Mouse (Mus musculus) CH12.LX (cell line): ENCODE results near the gene Il1rl1. TPM values are rescaled to one million over a fixed set of nuclear protein-coding genes. Genes with fewer than 3 reads are reported as not detected.

Experiments
- DNase-seq: peaks from one replicate; pipeline ENCODE4 v3.0.0-alpha.2; 2013; ENCODE audit errors: extremely low read depth
- H3K27ac ChIP-seq: 2 replicates; pipeline ENCODE4 v1.5.1; 2012; ENCODE audit warnings: low read depth, mild to moderate bottlenecking, control low read depth, moderate library complexity; ENCODE audit not compliant: insufficient read depth
- H3K27me3 ChIP-seq: replicated peaks from 2 replicates; pipeline ENCODE3; 2012; ENCODE audit warnings: inconsistent platforms
- H3K36me3 ChIP-seq, 2 experiments: replicated peaks in 1 of 2; 2 replicates each; pipeline versions ENCODE3 to v1.6.1; 2012; ENCODE audit warnings: inconsistent platforms in 1 of 2, low read length in 1 of 2, mild to moderate bottlenecking in 1 of 2, mixed read lengths in 1 of 2, moderate library complexity in 1 of 2; ENCODE audit not compliant: control insufficient read depth in 1 of 2, insufficient read depth in 1 of 2
- H3K4me1 ChIP-seq, 2 experiments: 2 replicates each; pipeline ENCODE4 v1.6.1; 2012; ENCODE audit warnings: inconsistent platforms in 1 of 2, moderate library complexity in 1 of 2; ENCODE audit not compliant: insufficient read depth in 2 of 2, control insufficient read depth in 1 of 2
- H3K4me2 ChIP-seq: 2 replicates; pipeline ENCODE4 v1.6.1; 2012; ENCODE audit warnings: low read depth, mild to moderate bottlenecking, control low read depth; ENCODE audit not compliant: poor library complexity, insufficient read depth, severe bottlenecking
- H3K4me3 ChIP-seq, 3 experiments: fragments of 150-350 bp in 1 of 3; sonication (generic) in 1 of 3; replicated peaks in 1 of 3; 2 replicates each; pipeline versions ENCODE3 to v1.5.1; 2011 to 2012; ENCODE audit warnings: low read depth in 2 of 3, low read length in 2 of 3, mild to moderate bottlenecking in 2 of 3, moderate library complexity in 2 of 3, control low read depth in 1 of 3, improper control_type of control experiment in 1 of 3, inconsistent platforms in 1 of 3, mixed read lengths in 1 of 3; ENCODE audit not compliant: poor library complexity in 1 of 3
- H3K79me2 ChIP-seq: replicated peaks from 2 replicates; pipeline ENCODE4 v1.6.1; 2012; ENCODE audit warnings: mild to moderate bottlenecking, moderate library complexity; ENCODE audit not compliant: control insufficient read depth, poor library complexity, insufficient read depth, severe bottlenecking; ENCODE audit errors: extremely low read depth
- H3K9ac ChIP-seq: 2 replicates; pipeline ENCODE4 v1.6.1; 2012; ENCODE audit warnings: low read depth, mild to moderate bottlenecking, control low read depth, moderate library complexity; ENCODE audit not compliant: insufficient read depth
- H3K9me3 ChIP-seq: replicated peaks from 2 replicates; pipeline ENCODE3; 2012; ENCODE audit warnings: low read length, inconsistent platforms, mixed read lengths
- CHD1 ChIP-seq: IDR thresholded peaks from 2 replicates; pipeline ENCODE4 v1.6.1; 2012; ENCODE audit warnings: low read depth, low read length, improper control_type of control experiment, inconsistent platforms
- CHD2 ChIP-seq: IDR thresholded peaks from 2 replicates; pipeline ENCODE4 v1.6.1; 2011; ENCODE audit warnings: low read length, improper control_type of control experiment
- CTCF ChIP-seq, 2 experiments: IDR thresholded peaks in 1 of 2; conservative IDR thresholded peaks in 1 of 2; 2 replicates each; pipeline ENCODE4 v1.5.1; 2011 to 2012; ENCODE audit warnings: low read depth in 2 of 2, low read length in 2 of 2, improper control_type of control experiment in 1 of 2, inconsistent platforms in 1 of 2, mild to moderate bottlenecking in 1 of 2, moderate library complexity in 1 of 2
- E2F4 ChIP-seq: IDR thresholded peaks from 2 replicates; pipeline ENCODE4 v1.6.1; 2011; ENCODE audit warnings: low read depth, low read length, improper control_type of control experiment; ENCODE audit not compliant: insufficient replicate concordance
- ELF1 ChIP-seq: IDR thresholded peaks from 2 replicates; pipeline ENCODE4 v1.6.1; 2014; ENCODE audit warnings: low read depth, mild to moderate bottlenecking, inconsistent platforms, low read length, improper control_type of control experiment
- EP300 ChIP-seq: IDR thresholded peaks from 2 replicates; pipeline ENCODE4 v1.6.1; 2011; ENCODE audit warnings: low read length, improper control_type of control experiment
- ETS1 ChIP-seq: conservative IDR thresholded peaks from 2 replicates; pipeline ENCODE4 v1.6.1; 2012; ENCODE audit warnings: low read depth, mild to moderate bottlenecking, inconsistent platforms, low read length, improper control_type of control experiment, moderate library complexity
- GABPA ChIP-seq: IDR thresholded peaks from 2 replicates; pipeline ENCODE4 v1.6.1; 2012; ENCODE audit warnings: low read depth, low read length, improper control_type of control experiment, inconsistent platforms; ENCODE audit not compliant: insufficient replicate concordance
- HCFC1 ChIP-seq: IDR thresholded peaks from 2 replicates; pipeline ENCODE4 v1.6.1; 2012; ENCODE audit warnings: low read depth, mild to moderate bottlenecking, inconsistent platforms, low read length, improper control_type of control experiment
- KAT2A ChIP-seq: IDR thresholded peaks from 2 replicates; pipeline ENCODE4 v1.6.1; 2012; ENCODE audit warnings: low read length, improper control_type of control experiment, inconsistent platforms; ENCODE audit not compliant: insufficient replicate concordance
- MAX ChIP-seq: IDR thresholded peaks from 2 replicates; pipeline ENCODE4 v1.6.1; 2011; ENCODE audit warnings: low read length, improper control_type of control experiment
- MAZ ChIP-seq: IDR thresholded peaks from 2 replicates; pipeline ENCODE4 v1.6.1; 2012; ENCODE audit warnings: low read depth, mild to moderate bottlenecking, inconsistent platforms, low read length, improper control_type of control experiment, moderate library complexity
- MXI1 ChIP-seq: IDR thresholded peaks from 2 replicates; pipeline ENCODE4 v1.6.1; 2011; ENCODE audit warnings: mild to moderate bottlenecking, low read depth, low read length, improper control_type of control experiment
- SIN3A ChIP-seq: IDR thresholded peaks from 2 replicates; pipeline ENCODE4 v1.6.1; 2012; ENCODE audit warnings: low read length, improper control_type of control experiment, inconsistent platforms
- SMC3 ChIP-seq: IDR thresholded peaks from 2 replicates; pipeline ENCODE4 v1.6.1; 2011; ENCODE audit warnings: low read depth, low read length, improper control_type of control experiment
- TBP ChIP-seq: conservative IDR thresholded peaks from 2 replicates; pipeline ENCODE4 v1.6.1; 2011; ENCODE audit warnings: low read depth, low read length, improper control_type of control experiment
- USF2 ChIP-seq: conservative IDR thresholded peaks from 2 replicates; pipeline ENCODE4 v1.6.1; 2011; ENCODE audit warnings: low read depth, low read length, improper control_type of control experiment
- ZKSCAN1 ChIP-seq: IDR thresholded peaks from 2 replicates; pipeline ENCODE4 v1.6.1; 2012; ENCODE audit warnings: low read depth, inconsistent platforms, low read length, improper control_type of control experiment, borderline replicate concordance
- ZMIZ1 ChIP-seq: IDR thresholded peaks from 2 replicates; pipeline ENCODE4 v1.6.1; 2012; ENCODE audit warnings: low read depth, mild to moderate bottlenecking, inconsistent platforms, low read length, improper control_type of control experiment
- ZNF384 ChIP-seq: IDR thresholded peaks from 2 replicates; pipeline ENCODE4 v1.6.1; 2012; ENCODE audit warnings: low read depth, low read length, improper control_type of control experiment, inconsistent platforms
- dilution Hi-C: fragments of 300-500 bp; cut with MboI; formaldehyde crosslinking; loops from 2 replicates; pipeline ENCODE4 v1.14.3; 2020; ENCODE audit warnings: low sequenced_read_pairs; ENCODE audit not compliant: extremely low pct_unique_long_range_greater_than_20kb, extremely low pct_ligation_motif_present
- in situ Hi-C: fragments of 300-500 bp; cut with MboI; formaldehyde crosslinking; loops from 3 replicates; pipeline ENCODE4 v1.14.3; 2019; ENCODE audit warnings: low sequenced_read_pairs, low pct_ligation_motif_present, low pct_unique_long_range_greater_than_20kb, mixed read lengths
- polyA plus RNA-seq: library from polyadenylated mRNA; unstranded; fragments of >175 nt; gene quantifications from 2 replicates; pipeline ENCODE4 v1.2.1, GENCODE M21; 2012; ENCODE audit warnings: low read depth; ENCODE audit not compliant: insufficient read length
- total RNA-seq, 2 experiments: library from RNA; depleted of rRNA; stranded (reverse); fragments of 300-350 nt in 1 of 2; fragments of >200 nt in 1 of 2; gene quantifications; 2 replicates each; pipeline ENCODE4 v1.2.3; 2012 to 2014

Il1rl1 gene
- total and polyA plus RNA-seq, 3 experiments, result 0.13 TPM; not detected in 2

GRCm38 (mm10) chr1:40479505-40479923, 50.1 kb downstream of the Il1rl1 start (continued):
- TF ChIP-seq TBP, result no peak
- TF ChIP-seq ETS1, result peak; percentile 73
- no peak for TF ChIP-seq KAT2A
- TF ChIP-seq ZNF384, result no peak
- no peak for TF ChIP-seq USF2
- TF ChIP-seq ELF1, result peak; percentile 35; the same call in 1 of the 2 replicates
- no peak for TF ChIP-seq SIN3A

- no peaks in the 10 kb centered on the region for H3K36me3 ChIP-seq
- H3K4me2 ChIP-seq, result no peak overlapping the region
- no peaks in the 10 kb centered on the region for H3K4me1 ChIP-seq
- H3K9ac ChIP-seq, result no peak overlapping the region
- no peak for TF ChIP-seq ZKSCAN1
- TF ChIP-seq E2F4, result no peak
- no peak for TF ChIP-seq MAZ
- no peak for TF ChIP-seq USF2
- no peak for TF ChIP-seq HCFC1
- no peak for TF ChIP-seq CHD2
- no peak for TF ChIP-seq MAX
- TF ChIP-seq ZMIZ1, result no peak
- no peak for TF ChIP-seq MXI1
- no peak for TF ChIP-seq GABPA
- in situ Hi-C loops, result no loop called here
- H3K9me3 ChIP-seq, result no peaks in the 10 kb centered on the region
- H3K79me2 ChIP-seq, result no peaks in the 10 kb centered on the region
- H3K27ac ChIP-seq, result no peak overlapping the region
- dilution Hi-C loops, result no loop called here
- no peak for DNase-seq
- H3K4me3 ChIP-seq, result no peak overlapping the region
- no peaks in the 10 kb centered on the region for H3K27me3 ChIP-seq
These were observed 65.2 kb downstream of the Il1rl1 start for GRCm38 (mm10) chr1:40494594-40494993.

- Histone ChIP-seq H3K4me3 (no peak overlapping the region), H3K9me3 (no peaks in the 10 kb centered on the region), H3K36me3 (no peaks in the 10 kb centered on the region), H3K27me3 (no peaks in the 10 kb centered on the region), H3K79me2 (no peaks in the 10 kb centered on the region), H3K27ac (no peak overlapping the region), H3K4me1 (no peaks in the 10 kb centered on the region), H3K4me2 (no peak overlapping the region), H3K9ac (no peak overlapping the region)
- dilution Hi-C loops, result no loop called here
- in situ Hi-C loops, result no loop called here
- no peak for DNase-seq
- TF ChIP-seq EP300, result no peak
- no peak for TF ChIP-seq CHD1
- no peak for TF ChIP-seq CTCF (conservative IDR thresholded peaks at IDR 0.05 in 1 of 2, IDR thresholded peaks at IDR 0.05 in 1 of 2; ENCODE audit: low read depth in 2 of 2, low read length in 2 of 2)
- TF ChIP-seq SMC3, result no peak
These were observed 70.3 kb downstream of the Il1rl1 start for GRCm38 (mm10) chr1:40499708-40500107.
